Mouse (Mus musculus): ENCODE measurements around the gene Ccdc62.

GRCm38 (mm10) chr5:123959018-123959417 is 28.5 kb downstream of the Ccdc62 start:
- no peak for TF ChIP-seq POLR2A (IDR thresholded peaks at IDR 0.05; ENCODE audit: control insufficient read depth, low read depth, low read length)
- no peak for TF ChIP-seq CTCF (IDR thresholded peaks at IDR 0.05; ENCODE audit: control insufficient read depth, insufficient read depth, insufficient replicate concordance, low read depth, low read length)
